In the genomic region with DNA sequence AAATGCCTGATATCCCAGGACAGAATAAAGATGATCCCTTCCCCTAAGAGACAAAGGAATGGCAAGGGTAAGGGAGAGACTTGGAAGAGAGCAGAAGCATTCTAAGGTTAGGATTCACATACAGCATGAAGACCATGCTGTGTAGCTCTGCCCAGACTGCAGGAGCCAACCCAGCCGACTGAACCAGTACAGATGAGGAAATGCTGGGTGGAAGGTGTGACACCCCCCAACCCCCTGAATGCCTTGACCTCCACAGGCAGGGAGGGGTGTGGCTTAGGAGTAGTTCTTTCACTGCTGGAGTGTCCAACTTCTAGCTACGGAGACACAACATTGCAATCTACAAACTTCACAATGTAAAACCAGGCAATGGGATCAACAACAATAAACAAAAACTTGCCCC, we compare ENCODE assay signal across 13 mouse cellular contexts. TPM values are rescaled to one million over a fixed set of nuclear protein-coding genes. Genes with fewer than 3 reads are reported as not detected.
A peak's percentile ranks its signal among the peaks of the same experiment; 100 is the strongest.
DNase-seq lines count a peak whose midpoint lies in the region; TF ChIP-seq lines count a peak whose summit lies in the region.
"Had no signal": no experiment of that assay in that cellular context is flagged by ENCODE, and none has a peak within 500 bp of the region (broad histone marks: within the 10 kb centered on the region; RNA-seq: fewer than 3 reads in every experiment).

No protein-coding gene starts in this region.

- H3K36me3 ChIP-seq in thymus, adult 2 months (ENCODE audit: control insufficient read depth, insufficient read depth, low read length), result no peaks in the 10 kb centered on the region
- H3K36me3 ChIP-seq: stomach, embryonic 15.5 days had no signal

- TF ChIP-seq CTCF in left cerebral cortex, adult 2 months (IDR thresholded peaks at IDR 0.05), result no peak
- TF ChIP-seq CTCF in thymus, adult 2 months (IDR thresholded peaks at IDR 0.05; ENCODE audit: borderline replicate concordance, control insufficient read depth, extremely low read depth, insufficient read depth, low read length, poor library complexity), result no peak

- TF ChIP-seq POLR2A in thymus, adult 2 months (IDR thresholded peaks at IDR 0.05; ENCODE audit: control insufficient read depth, extremely low read depth, insufficient read depth, low read length, poor library complexity), result no peak

- peak; percentile 31 for DNase-seq in heart, adult 11 months
- DNase-seq in heart, adult 18-20 months, result no peak
- DNase-seq in left cerebral cortex, adult 2 months (ENCODE audit: extremely low spot score in 1 of 2, low spot score in 2 of 2), result no peak
- no peak for DNase-seq in left cerebral cortex, adult 18-20 months (ENCODE audit: low spot score in 2 of 2)
- DNase-seq in thymus, adult 2 months, result no peak
- no peak for DNase-seq in thymus, postnatal 14 days
- DNase-seq in layer of hippocampus, postnatal 36 days, result no peak
- DNase-seq: cerebellum, postnatal 25 days; gastrocnemius, postnatal 25 days; heart, postnatal 36 days; kidney, adult 9 months; right cerebral cortex, postnatal 4 days had no signal

- peaks cover 34% of the 10 kb centered on the region for H3K4me1 ChIP-seq in thymus, adult 2 months (replicated peaks; ENCODE audit: control insufficient read depth, insufficient read depth, low read length)

- WGBS in thymus, adult 2 months, result 46% methylated on average over 2 of the region's 2 CpGs

- H3K27ac ChIP-seq in left cerebral cortex, adult 2 months, result peak overlapping the region; percentile 88
- H3K27ac ChIP-seq in thymus, adult 2 months (ENCODE audit: control insufficient read depth, insufficient read depth, low read length), result peak overlapping the region; percentile 31
- H3K27ac ChIP-seq: stomach, embryonic 15.5 days had no signal

- intact Hi-C loops in left cerebral cortex, adult 2 months (cut with DNase I), result loop anchor here (2.0 to 5.0 kb wide), 2 partner anchors 17 to 37 kb away; no protein-coding TSS in a partner anchor

- H3K27me3 ChIP-seq in thymus, adult 2 months (ENCODE audit: control insufficient read depth, insufficient read depth, low read length), result no peaks in the 10 kb centered on the region

- H3K4me3 ChIP-seq in left cerebral cortex, adult 2 months, result no peak overlapping the region
- H3K4me3 ChIP-seq in thymus, adult 2 months (ENCODE audit: control insufficient read depth, insufficient read depth, low read length), result no peak overlapping the region

RNA-seq across cellular contexts. Expression of a gene that starts 1.7 kb away (rescaled TPM):
- total RNA-seq in heart, adult 18-20 months (2021), result 1 to 10 TPM; 1.2 to 1.8 TPM
- 100 to 1,000 TPM; 605 to 610 TPM for total RNA-seq in left cerebral cortex, adult 2 months (2021)
- total RNA-seq in left cerebral cortex, adult 18-20 months (2021), result 100 to 1,000 TPM; 566 to 572 TPM
- 4.7 and 8.1 TPM in 2 replicates for polyA plus RNA-seq in thymus, adult 2 months (2012; rRNA removed)
- 100 to 1,000 TPM; 439 to 461 TPM for total RNA-seq in layer of hippocampus, postnatal 36 days (2021)

Comparison
In these comparisons a context has a peak if more than half of its experiments do, and no peak if none do; other contexts are left out.
1. RNA of a gene that starts 1.7 kb away (total RNA-seq): 605 to 610 TPM in left cerebral cortex, adult 2 months, 566 to 572 TPM in left cerebral cortex, adult 18-20 months and 439 to 461 TPM in layer of hippocampus, postnatal 36 days; 1.2 to 1.8 TPM in heart, adult 18-20 months; every median in the first group is over 100 times any median in the second.